Mouse (Mus musculus): Measurements from ENCODE around the gene Arpc3.

Gene Arpc3

GRCm38 (mm10) chr5:122391786-122392180 lies at the start of gene Arpc3:
TSS of gene Arpc3 (plus strand) at chr5:122391878.
- DNase-seq (ENCODE audit: low spot score in 2 of 2): peak; percentile 86 to 91

- DNase-seq (ENCODE audit: low spot score in 2 of 2): no peak
Measured at GRCm38 (mm10) chr5:122342874-122343273, 48.8 kb upstream of the Arpc3 start.

GRCm38 (mm10) chr5:122343768-122344167 lies 47.9 kb upstream of the Arpc3 start:
- peak; percentile 64 to 76 for DNase-seq (ENCODE audit: low spot score in 2 of 2)

- peak; percentile 75 to 85 for DNase-seq (ENCODE audit: low spot score in 2 of 2)
Measured at GRCm38 (mm10) chr5:122344260-122344659, 47.4 kb upstream of the Arpc3 start.

- no peak for DNase-seq (ENCODE audit: low spot score in 2 of 2)
Measured at GRCm38 (mm10) chr5:122345777-122346176, 45.9 kb upstream of the Arpc3 start.

GRCm38 (mm10) chr5:122353807-122354491 lies 37.7 kb upstream of the Arpc3 start, which contains the start of the genes Rad9b and Vps29:
TSS of gene Rad9b (minus strand) at chr5:122354233.
TSS of gene Vps29 (plus strand) at chr5:122354369.
- peak; percentile 97 to 98 for DNase-seq (ENCODE audit: low spot score in 2 of 2)

GRCm38 (mm10) chr5:122354492-122355067 lies 37.1 kb upstream of the Arpc3 start:
- no peak for DNase-seq (ENCODE audit: low spot score in 2 of 2)

GRCm38 (mm10) chr5:122371591-122372191 lies 20.0 kb upstream of the Arpc3 start, which contains the start of gene Gpn3:
TSS of gene Gpn3 (plus strand) at chr5:122371876.
- DNase-seq (ENCODE audit: low spot score in 2 of 2): no peak

- peak; percentile 98 for DNase-seq (ENCODE audit: low spot score in 2 of 2)
Measured at GRCm38 (mm10) chr5:122372192-122372769, 19.4 kb upstream of the Arpc3 start, which contains the start of gene Fam216a. TSS of gene Fam216a (minus strand) at chr5:122372364.

GRCm38 (mm10) chr5:122372878-122373277 lies 18.8 kb upstream of the Arpc3 start:
- DNase-seq (ENCODE audit: low spot score in 2 of 2): no peak

GRCm38 (mm10) chr5:122377101-122377833 lies 14.4 kb upstream of the Arpc3 start:
- DNase-seq (ENCODE audit: low spot score in 2 of 2): no peak

GRCm38 (mm10) chr5:122378171-122378570 lies 13.5 kb upstream of the Arpc3 start:
- no peak for DNase-seq (ENCODE audit: low spot score in 2 of 2)

- peak; percentile 74 to 78 for DNase-seq (ENCODE audit: low spot score in 2 of 2)
Measured at GRCm38 (mm10) chr5:122379374-122380155, 12.1 kb upstream of the Arpc3 start.

GRCm38 (mm10) chr5:122390006-122390405 lies 1.7 kb upstream of the Arpc3 start:
- no peak for DNase-seq (ENCODE audit: low spot score in 2 of 2)

GRCm38 (mm10) chr5:122390671-122391070 lies 1.0 kb upstream of the Arpc3 start:
- DNase-seq (ENCODE audit: low spot score in 2 of 2): no peak

GRCm38 (mm10) chr5:122391178-122391785 lies 396 bp upstream of the Arpc3 start:
- no peak for DNase-seq (ENCODE audit: low spot score in 2 of 2)

- DNase-seq (ENCODE audit: low spot score in 2 of 2): peak; percentile 38 to 52
Measured at GRCm38 (mm10) chr5:122392227-122393004, 738 bp downstream of the Arpc3 start.

GRCm38 (mm10) chr5:122393887-122394286 lies 2.2 kb downstream of the Arpc3 start:
- peak; percentile 71 to 84 for DNase-seq (ENCODE audit: low spot score in 2 of 2)

- no peak for DNase-seq (ENCODE audit: low spot score in 2 of 2)
Measured at GRCm38 (mm10) chr5:122396791-122397190, 5.1 kb downstream of the Arpc3 start.

GRCm38 (mm10) chr5:122397495-122397894 lies 5.8 kb downstream of the Arpc3 start:
- DNase-seq (ENCODE audit: low spot score in 2 of 2): peak; percentile 45 to 50

Measured in natural killer cell, adult 2 months (primary cell).